Mouse (Mus musculus) E14TG2a.4 (cell line): Measurements from ENCODE around the gene Fhit.

Experiments used
- CTCF ChIP-seq: conservative IDR thresholded peaks from 2 replicates; pipeline ENCODE4 v1.5.1; 2014; ENCODE audit warnings: low read length
- NANOG ChIP-seq: IDR thresholded peaks from 2 replicates; pipeline ENCODE4 v1.6.1; 2014; ENCODE audit warnings: borderline replicate concordance, low read length, mixed read lengths
- POU5F1 ChIP-seq: IDR thresholded peaks from 2 replicates; pipeline ENCODE4 v1.6.1; 2014; ENCODE audit warnings: low read length, borderline replicate concordance

DNA sequence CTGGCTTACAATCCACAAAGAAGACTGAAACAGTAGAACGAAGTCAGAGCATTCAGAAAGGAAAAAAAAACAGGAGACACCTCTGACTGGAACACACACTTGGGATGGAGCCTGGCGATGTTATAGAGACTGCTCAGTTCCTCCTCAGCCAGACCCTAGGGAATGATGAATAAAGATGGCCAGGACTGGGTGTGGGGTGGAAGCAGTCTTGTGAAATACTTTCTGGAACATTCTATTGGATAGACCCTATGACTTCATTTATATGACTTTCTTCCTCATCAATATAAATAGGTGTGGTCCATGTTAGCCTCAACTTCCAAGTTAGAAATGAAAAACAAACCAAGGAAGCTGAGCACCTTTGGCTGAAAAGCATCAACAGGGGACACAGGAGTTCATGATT, 680.5 kb downstream of the Fhit start:
- TF ChIP-seq CTCF (no peak), NANOG (no peak), POU5F1 (no peak)
